Mouse (Mus musculus): ENCODE results near the gene Hdhd3.

GRCm38 (mm10) chr4:62517046-62517445, 13.8 kb upstream of the Hdhd3 start:
- TF ChIP-seq MAFK (IDR thresholded peaks at IDR 0.05; ENCODE audit: insufficient read depth, low read depth, low read length), result no peak
- no peak for TF ChIP-seq ZNF384 (IDR thresholded peaks at IDR 0.05; ENCODE audit: low read depth, low read length)
- TF ChIP-seq CHD2 (IDR thresholded peaks at IDR 0.05; ENCODE audit: low read depth, low read length), result no peak
- no peak for TF ChIP-seq HCFC1 (IDR thresholded peaks at IDR 0.05; ENCODE audit: borderline replicate concordance, insufficient read depth, low read length)
